Mouse (Mus musculus) layer of hippocampus, postnatal 14 days (tissue): ENCODE data around the gene Cdc16. TPM values are rescaled to one million over a fixed set of nuclear protein-coding genes. Genes with fewer than 3 reads are reported as not detected.

Experiments used
- DNase-seq, 2 experiments: peaks; one replicate each; pipeline ENCODE4 v3.0.0; 2021 to 2022; ENCODE audit warnings: low spot score in 2 of 2, mixed read lengths in 1 of 2
- total RNA-seq, 2 experiments: library from RNA; stranded (reverse); gene quantifications; 2 replicates each; pipeline ENCODE4 v1.2.3; 2021

The Cdc16 gene
- total RNA-seq, 2 experiments from 2014 or later, result 60.5 to 62.2 TPM

- no peak for DNase-seq
Measured at GRCm38 (mm10) chr8:13797676-13798075, 40.2 kb downstream of the Cdc16 start.

DNA sequence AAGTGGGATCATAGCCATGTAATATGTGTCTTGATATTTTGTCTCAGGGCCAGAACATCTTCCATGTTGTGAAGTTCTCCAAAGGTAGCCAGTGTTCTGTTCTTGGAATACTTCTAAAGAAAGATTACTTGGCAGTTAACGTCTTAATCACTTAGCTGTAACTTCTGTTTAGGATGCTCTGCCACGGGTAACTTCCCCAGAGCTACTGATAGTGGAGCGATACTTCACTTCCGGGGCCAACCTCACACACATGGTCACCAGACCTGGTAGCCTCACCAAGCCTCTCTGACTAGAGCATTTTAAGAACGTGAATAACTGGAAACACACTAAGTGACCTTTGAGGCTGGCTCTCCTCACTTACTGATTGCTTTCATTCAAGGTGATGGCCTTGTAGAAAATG lies 42.1 kb downstream of the Cdc16 start:
- no peak for DNase-seq

DNA sequence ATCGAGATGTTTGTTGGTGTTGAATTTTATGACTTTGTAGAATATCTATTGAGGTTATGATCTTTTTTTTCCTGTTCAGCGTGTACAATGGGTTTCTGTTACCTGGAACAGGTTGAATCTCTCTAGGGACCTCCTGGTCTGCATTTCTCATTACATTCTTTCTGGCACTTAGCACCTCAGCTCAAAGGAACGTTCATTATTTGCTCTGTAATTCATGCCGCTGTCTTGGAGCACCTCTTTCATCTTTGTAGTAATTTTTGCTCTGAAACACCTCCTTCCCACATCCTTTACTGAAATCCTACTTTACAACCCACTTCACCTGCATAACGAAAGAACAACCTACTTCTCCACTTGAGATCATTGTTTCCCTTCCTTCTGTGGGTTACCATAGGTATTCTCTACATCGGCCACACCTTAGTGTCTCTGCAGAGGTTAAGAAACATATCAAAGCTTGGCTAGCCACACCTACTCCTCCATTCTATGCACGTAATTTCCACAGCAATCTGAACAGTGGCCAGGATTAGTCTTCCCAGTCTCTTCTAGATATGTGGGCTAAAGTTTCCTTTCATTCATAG lies 71.2 kb downstream of the Cdc16 start:
- no peak for DNase-seq

Other genes starting within 250 kb of the Cdc16 start
- 1 to 10 TPM in 1 of 2 experiments, under 1 TPM in 1; 0.41 to 1.3 TPM for gene 1700029H14Rik, start 195.2 kb upstream of the Cdc16 start, total RNA-seq
- 10 to 100 TPM; 65.5 to 65.6 TPM for gene Rasa3, start 80.1 kb upstream of the Cdc16 start, total RNA-seq
- 1 to 10 TPM; 2.7 to 2.8 TPM for gene Cfap97d2, start 51.8 kb upstream of the Cdc16 start, total RNA-seq
- 10 to 100 TPM; 38.4 to 42.6 TPM for gene Upf3a, start 27.9 kb downstream of the Cdc16 start, total RNA-seq
- not detected for gene AF366264, start 80.7 kb downstream of the Cdc16 start, total RNA-seq
- gene Champ1, start 112.0 kb downstream of the Cdc16 start, total RNA-seq, result 10 to 100 TPM; 30.4 to 30.8 TPM
- 10 to 100 TPM; 24.8 to 33.5 TPM for gene Coprs, start 132.6 kb downstream of the Cdc16 start, total RNA-seq